Mouse (Mus musculus) right cerebral cortex, adult 2 months (tissue): ENCODE results near the gene Ndst4.

Experiments
- DNase-seq, 2 experiments: peaks; one replicate each; pipeline ENCODE4 v3.0.0; 2021 to 2022; ENCODE audit warnings: low spot score in 2 of 2

The Ndst4 gene

DNA sequence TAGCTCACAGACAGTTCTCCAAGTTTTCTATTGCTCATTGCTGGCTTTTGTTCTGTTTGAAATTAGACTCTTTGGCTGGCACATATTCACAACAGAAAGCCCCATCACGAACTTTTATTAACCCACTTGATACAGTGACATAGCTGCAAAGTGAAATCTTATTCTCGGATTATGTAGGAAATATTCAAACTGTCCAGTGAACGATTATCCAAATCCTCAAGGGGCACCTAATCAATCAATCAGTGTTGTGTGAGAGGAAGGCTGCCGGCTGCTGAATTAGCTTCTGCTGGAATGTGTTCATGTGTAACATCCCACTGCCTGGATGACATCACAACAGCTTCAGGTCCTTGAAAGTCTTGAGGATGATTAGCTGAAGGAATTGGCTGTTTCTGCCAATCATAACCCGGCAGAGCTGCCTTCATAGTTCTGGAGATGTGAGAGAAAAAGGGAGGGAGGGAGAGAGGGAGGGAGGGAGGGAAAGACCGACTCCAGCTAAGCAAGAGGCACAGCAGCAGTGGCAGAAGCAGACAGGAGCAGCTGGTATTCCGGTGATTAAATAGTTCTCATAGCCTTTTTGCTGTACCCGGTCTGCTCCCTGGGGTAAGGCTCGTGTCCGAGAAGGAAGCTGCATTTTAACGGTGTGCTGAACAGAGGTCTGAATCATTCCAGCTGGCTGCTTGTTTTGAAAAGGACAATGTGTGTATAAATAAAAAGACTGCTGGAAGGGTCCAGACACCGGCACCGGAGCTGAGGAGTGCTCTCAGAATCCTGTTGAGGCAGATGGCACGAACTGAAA is at the start of gene Ndst4:
Ndst4 (plus strand) TSS at position 476 of the 796 bp plus-strand sequence.
- DNase-seq, result peak; percentile 26 to 57

- DNase-seq, result no peak
Observed at GRCm38 (mm10) chr3:125397443-125397842, 6.4 kb upstream of the Ndst4 start.

GRCm38 (mm10) chr3:125406456-125406855 is 2.6 kb downstream of the Ndst4 start:
- DNase-seq, result no peak

DNA sequence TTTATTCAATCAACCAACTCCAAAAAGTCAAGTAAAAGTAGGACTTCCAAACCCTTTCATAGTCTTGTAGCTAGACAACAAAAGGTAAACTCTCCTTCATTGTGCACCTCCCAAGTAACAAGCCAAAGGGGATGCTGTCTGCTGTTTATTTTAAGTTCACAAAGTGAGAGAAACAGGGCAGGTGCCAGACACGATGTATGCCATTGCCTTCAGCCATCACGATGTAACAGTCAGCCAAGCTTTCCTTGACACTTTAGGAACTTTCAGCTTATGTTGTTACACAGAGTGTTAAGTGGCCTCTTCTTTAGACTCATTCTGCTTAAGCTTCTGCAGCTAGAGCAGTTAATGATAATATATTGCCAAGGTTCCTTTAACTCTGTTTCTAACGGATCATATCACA is 3.1 kb downstream of the Ndst4 start:
- no peak for DNase-seq

DNA sequence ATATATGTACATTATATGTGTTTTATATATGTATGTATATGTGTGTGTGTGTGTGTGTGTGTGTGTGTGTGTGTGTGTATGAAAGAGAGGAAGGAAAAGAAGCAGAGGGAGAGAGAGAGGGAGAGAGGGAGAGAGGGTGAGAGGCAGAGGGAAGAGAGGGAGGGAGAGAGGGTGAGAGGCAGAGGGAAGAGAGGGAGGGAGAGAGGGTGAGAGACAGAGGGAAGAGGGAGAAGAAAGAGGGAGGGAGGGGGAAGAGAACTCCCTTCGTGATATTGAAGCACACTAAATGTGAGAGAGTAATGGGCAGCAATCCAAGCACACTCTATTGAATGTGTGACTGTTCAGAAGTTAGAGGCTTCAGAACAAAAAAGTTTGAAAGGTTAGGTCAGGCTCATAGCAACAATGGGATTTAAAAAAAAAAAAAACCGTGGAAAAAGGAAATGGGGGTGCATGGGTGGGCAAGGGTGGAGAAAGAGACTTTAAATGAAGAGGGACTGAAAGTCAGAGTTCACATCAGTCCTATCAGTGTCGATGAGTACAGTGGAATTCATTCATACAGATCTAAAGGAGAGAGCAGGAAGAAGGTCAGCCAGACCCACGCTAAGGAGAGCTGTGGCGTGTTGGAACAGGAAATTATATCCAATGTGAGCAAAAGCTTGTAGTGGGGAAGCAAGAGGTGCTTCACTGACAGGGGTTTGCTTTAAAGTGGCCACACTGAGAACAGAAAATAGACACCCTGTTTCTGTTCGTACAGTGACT is 63.2 kb downstream of the Ndst4 start:
- no peak for DNase-seq

- no peak for DNase-seq
Observed at GRCm38 (mm10) chr3:125510102-125510501, 106.2 kb downstream of the Ndst4 start.

DNA sequence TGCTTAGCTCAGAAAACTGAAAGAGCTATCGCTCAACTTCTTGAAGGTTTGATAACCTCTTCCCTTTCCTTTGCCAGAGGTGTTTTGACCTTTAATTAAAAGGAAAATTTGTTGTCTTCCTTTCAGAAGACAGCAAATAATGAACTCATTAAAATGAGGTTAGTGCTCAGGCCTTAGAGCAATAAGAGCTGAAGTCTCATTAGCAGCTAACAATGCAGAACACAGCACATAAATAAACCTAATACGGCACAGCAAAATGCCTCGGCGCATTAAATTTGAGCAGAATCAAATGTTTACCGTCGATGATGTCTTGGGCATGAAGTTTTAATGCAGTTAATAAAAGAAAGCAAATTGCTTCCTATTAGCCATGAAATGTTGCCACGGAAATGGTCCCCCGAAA is 129.5 kb downstream of the Ndst4 start:
- no peak for DNase-seq

- no peak for DNase-seq
Observed at GRCm38 (mm10) chr3:125570602-125571001, 166.7 kb downstream of the Ndst4 start.

DNA sequence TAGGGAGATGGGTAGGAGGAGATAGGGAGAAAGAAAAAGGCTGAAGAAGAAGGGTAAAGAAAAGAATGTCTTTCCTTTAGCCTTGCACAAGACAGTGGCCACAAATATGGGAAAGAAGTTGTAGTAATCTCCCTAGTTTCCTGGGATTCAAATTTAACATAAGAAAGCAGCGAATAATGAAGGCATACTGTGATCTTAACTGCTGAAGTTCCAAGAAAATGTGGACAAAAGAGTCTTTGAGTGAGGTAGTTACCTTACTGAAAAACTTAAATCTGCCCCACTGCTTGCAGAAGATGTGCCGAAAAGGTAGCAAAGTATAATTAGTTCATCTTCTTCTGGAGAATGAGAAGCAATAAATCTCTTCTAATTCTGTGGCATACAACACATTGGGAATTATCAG is 228.4 kb downstream of the Ndst4 start:
- DNase-seq, result no peak

DNA sequence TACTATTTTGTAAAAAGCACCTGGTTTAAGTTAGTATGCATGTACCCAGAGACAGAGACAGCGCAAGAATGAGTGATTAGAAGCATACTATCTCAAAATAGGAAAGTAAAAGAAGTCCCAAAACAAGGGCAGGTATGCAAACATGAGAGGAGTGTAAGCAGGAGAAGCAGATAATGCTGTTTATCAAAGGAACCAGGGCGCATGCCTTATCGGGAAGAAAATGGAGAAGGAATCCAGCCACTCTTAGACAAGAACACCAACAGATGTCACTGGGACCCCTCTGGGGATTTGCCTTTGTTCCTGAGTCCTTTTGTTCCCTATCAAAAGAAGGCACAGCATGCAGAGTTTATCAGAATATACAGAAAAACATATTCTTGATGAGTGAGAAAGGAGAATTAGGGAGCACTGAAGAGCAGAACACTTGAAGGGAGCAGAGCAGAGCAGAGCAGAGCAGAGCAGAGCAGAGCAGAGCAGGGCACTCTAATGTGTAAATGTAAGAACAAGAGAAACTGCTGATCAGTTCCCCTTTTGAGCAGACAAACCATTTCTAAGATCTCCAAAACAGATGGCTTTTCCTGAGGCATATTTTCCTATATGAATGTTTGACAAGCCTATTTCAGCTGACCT is 251.2 kb downstream of the Ndst4 start:
- DNase-seq, result no peak

- no peak for DNase-seq
Observed at GRCm38 (mm10) chr3:125660114-125660717, 256.3 kb downstream of the Ndst4 start.

DNA sequence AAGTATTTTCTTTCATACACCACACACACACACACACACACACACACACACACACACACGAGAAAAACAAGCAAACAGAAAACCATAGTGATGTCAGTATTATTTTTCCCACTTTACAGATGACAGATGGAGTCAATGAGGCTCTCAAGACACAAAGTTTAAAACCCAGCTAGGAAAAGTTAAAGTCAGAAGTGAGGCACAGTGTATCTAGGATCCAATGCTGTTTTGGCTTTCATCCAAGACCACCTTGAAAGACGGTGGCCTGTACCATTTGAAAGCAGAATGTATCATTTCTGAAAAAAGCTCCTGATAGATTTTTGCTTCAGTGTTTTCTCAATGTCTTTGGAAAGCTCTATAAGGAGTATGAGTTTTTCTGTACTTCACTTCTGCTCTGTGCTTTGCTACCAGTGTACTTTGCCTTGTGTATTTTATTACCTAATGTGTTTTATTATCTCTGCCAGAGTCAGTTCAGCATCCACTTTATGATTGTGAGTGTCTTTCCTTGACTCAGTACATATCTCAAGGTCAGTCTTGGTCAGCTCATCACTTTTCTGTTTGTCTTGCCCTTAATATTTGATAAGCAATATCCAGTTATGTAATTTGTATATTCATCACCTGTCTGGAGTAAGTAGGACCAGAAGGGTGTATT is 257.1 kb downstream of the Ndst4 start:
- no peak for DNase-seq

DNA sequence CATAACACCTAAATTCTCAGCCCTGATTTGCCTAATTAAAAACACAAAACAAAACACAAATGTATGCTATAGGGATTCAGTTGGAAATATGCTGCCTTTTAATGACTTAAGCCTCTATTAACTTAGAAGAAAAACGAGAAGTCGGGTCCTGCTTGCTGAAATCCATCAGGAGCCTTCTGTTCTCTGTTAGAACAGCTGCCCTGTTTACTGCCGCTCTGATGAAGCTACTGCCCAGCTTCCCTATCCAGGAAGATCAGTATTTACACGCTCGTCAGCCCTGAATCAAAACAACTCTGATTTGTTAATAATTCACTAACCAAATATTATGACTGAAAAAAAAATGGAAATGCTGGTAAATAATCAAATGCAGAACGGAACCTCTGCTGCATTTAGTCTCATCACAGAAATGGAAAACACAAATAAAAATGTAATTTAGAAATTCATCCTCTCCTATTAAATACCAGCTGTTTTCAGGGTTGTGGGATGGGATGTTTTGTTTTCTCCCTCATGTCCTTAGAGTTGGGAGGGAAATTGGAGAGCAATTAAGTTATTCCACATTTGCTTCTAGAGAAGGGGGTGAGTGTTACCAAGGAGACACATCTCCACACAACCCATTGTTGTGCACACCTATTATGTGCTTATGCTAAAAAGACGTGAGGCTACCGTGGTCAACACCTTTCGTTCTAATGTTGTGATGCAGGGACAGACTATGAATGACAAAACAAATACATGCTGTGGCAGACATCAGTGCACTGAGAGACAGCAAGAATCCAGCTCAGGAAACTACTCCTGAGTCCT is 270.3 kb downstream of the Ndst4 start:
- no peak for DNase-seq

DNA sequence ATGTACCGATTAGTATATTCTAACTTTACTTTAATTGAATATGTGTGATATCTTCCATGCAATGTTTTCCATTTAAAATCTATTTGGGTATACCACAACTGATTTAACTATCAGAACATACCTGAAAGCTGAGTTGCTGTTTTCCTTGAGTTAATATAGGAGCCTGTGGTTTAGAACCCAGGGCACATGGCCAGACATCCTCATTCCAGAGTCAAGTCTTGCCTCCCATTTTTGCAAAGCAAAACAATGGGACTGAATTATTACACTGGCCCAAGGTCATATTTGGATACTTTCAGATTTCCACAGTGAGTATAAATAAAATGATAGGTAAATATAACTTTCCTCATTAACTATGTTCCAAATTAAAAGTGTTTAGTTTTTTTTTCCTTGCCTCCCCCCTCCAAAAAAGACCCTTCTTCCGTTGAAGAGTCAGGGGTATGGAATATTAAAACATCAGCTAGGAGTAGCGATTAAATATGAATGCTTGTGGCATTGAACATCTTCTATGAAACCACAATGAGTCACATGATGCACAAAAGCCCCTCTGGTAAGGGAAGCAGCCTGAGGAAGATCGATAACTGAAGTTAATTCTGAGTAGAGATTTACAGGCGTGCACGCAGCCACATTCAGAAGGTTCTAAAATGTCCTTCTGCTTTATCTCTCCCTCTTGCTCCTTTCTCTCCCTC is 271.5 kb downstream of the Ndst4 start:
- DNase-seq, result no peak

DNA sequence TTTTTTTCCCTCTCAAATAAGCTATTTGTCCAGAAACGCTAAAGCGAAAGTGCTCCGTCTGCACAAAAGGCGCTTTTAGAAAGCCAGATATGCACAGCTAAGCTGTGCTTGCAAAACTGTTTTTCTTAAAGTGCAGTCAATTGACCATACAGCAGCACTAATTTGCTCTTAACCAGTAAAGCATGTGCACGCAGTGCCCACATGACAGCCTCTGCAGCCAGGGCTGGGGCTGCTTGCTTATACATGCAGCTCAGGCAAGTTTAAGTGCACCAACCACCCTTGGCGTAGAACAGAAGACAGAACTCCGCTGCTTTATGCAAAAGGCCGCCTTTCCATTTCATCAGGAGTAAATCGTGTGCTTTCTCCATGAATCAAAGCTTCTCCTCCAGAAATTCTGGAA is 275.0 kb downstream of the Ndst4 start:
- DNase-seq, result peak; percentile 7 to 17

- DNase-seq, result peak; percentile 8 to 13
Observed at GRCm38 (mm10) chr3:125683460-125684230, 279.8 kb downstream of the Ndst4 start.

DNA sequence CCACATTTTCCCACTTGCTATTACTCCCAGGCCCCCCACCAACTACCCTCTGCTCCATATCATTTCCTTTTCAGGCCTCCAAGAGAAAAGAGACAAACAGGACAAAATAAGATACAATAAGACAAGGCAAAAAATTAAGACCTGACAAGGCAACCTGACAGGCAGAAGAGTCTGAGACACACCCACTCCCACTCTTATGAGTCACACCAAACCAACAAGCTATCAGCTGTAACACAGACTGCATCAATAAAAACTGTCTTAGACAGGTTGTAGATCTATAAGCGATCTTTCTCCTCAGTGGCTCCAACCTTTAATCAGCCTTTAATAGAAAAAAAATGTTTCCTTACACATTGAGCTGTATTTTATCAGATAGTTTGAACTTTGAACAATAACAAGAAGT is 280.7 kb downstream of the Ndst4 start:
- DNase-seq, result no peak

- DNase-seq, result no peak
Observed at GRCm38 (mm10) chr3:125687601-125688000, 283.7 kb downstream of the Ndst4 start.

DNA sequence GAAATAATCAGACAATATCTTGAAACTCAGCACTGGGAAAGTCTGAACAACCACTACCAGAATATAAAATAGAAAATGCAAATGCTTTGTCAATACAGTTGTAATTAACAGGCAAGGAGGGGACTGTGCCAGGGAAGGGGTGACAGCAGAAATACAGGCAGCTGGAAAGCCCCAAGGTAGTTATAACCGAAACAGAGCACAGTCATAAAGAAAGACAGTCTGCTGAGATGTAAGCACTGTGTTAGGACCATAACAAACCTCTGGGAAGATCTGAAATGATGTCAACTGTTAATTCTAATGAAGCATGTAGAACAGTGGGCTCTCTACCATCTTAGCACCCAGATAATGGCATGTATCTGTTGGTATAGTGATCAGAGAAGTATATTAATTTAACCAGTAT is 287.1 kb downstream of the Ndst4 start:
- no peak for DNase-seq

DNA sequence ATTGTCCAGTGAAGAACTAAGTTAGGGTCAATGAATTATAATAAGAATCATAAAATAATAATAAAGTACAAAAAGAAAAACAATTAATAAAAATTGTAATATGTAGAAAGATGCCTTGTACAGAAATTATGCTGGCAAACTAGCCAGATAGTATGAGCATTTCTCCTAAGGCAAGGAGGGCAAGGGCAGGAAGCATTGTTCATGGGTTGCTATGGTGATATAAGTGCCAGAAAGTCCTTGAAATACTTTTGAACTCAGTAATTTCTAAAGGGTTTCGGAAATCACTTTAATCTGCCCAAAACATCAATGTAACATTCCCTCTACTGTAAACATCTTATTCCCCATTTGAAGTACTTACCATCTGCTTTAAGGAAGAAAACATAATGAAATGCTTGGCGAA is 319.1 kb downstream of the Ndst4 start:
- no peak for DNase-seq
